22 mouse cellular contexts compared by ENCODE assay signal in the genomic region with DNA sequence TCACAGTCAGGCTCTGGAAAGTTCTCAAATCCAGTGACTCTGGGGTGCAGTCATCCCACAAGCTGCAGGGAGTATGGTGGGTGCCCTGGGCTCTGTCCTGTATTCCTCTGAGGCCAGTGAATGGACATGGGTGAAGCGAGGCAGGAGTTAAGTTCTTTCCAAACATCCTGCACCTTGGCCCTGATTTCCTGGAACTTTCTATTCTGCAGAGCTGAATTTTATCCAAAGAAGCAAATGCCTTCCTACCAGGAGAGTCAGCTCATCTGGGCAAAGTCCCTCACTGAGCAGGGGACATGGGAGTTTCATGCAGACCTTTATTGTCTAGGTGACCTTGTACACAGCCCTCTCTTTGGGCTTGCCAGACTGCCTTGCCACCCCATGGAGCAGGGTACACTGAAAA.
A peak's percentile ranks its signal among the peaks of the same experiment; 100 is the strongest.
DNase-seq lines count a peak whose midpoint lies in the region; ATAC-seq and TF ChIP-seq lines count a peak whose summit lies in the region.
"Had no signal": no experiment of that assay in that cellular context is flagged by ENCODE, and none has a peak within 500 bp of the region (broad histone marks: within the 10 kb centered on the region; RNA-seq: fewer than 3 reads in every experiment).

No protein-coding gene starts in this region.

- H3K27ac ChIP-seq in kidney, adult 2 months (ENCODE audit: insufficient read depth, low read depth, low read length), result peak overlapping the region; percentile 79
- H3K27ac ChIP-seq in midbrain, embryonic 11.5 days (ENCODE audit: low read depth, low read length), result no peak overlapping the region
- H3K27ac ChIP-seq in midbrain, embryonic 14.5 days (replicated peaks; ENCODE audit: low read depth, low read length), result no peak overlapping the region
- H3K27ac ChIP-seq: lung, embryonic 15.5 days; midbrain, embryonic 10.5 days; neural tube, embryonic 12.5 days had no signal

- intact Hi-C loops in heart, postnatal 14 days (cut with DNase I), result loop anchor here (10.0 kb wide), 1 partner anchor 313 kb away; no protein-coding TSS in a partner anchor

- H3K4me2 ChIP-seq in midbrain, embryonic 11.5 days, result no peak overlapping the region
- H3K4me2 ChIP-seq in midbrain, embryonic 14.5 days (ENCODE audit: low read length), result no peak overlapping the region
- H3K4me2 ChIP-seq: heart, embryonic 12.5 days; lung, embryonic 15.5 days; neural tube, embryonic 12.5 days had no signal

- H3K4me1 ChIP-seq in kidney, adult 2 months (ENCODE audit: control insufficient read depth, insufficient read depth, low read length), result peaks cover 7% of the 10 kb centered on the region; the same call in 1 of the 2 replicates
- no peaks in the 10 kb centered on the region for H3K4me1 ChIP-seq in midbrain, embryonic 11.5 days (ENCODE audit: control insufficient read depth, insufficient read depth, low read length)
- H3K4me1 ChIP-seq in midbrain, embryonic 14.5 days (ENCODE audit: control insufficient read depth, insufficient read depth, low read length), result no peaks in the 10 kb centered on the region
- H3K4me1 ChIP-seq: midbrain, embryonic 10.5 days had no signal

- TF ChIP-seq POLR2A in kidney, adult 2 months (IDR thresholded peaks at IDR 0.05; ENCODE audit: low read depth, low read length), result no peak

- 53% methylated on average over 1 of the region's 1 CpGs for WGBS in kidney, adult 2 months
- WGBS in midbrain, embryonic 11.5 days, result 96% methylated on average over 1 of the region's 1 CpGs
- 93% methylated on average over 1 of the region's 1 CpGs for WGBS in midbrain, embryonic 14.5 days

- no peak overlapping the region for H3K9ac ChIP-seq in midbrain, embryonic 11.5 days (ENCODE audit: low read length)
- no peak overlapping the region for H3K9ac ChIP-seq in midbrain, embryonic 14.5 days (replicated peaks; ENCODE audit: low read length)
- H3K9ac ChIP-seq: forebrain, postnatal 0 days; heart, embryonic 12.5 days; lung, embryonic 15.5 days; neural tube, embryonic 12.5 days had no signal

- no peaks in the 10 kb centered on the region for H3K36me3 ChIP-seq in kidney, adult 2 months (ENCODE audit: control insufficient read depth, insufficient read depth, low read length)
- H3K36me3 ChIP-seq in midbrain, embryonic 11.5 days (ENCODE audit: control insufficient read depth, insufficient read depth, low read length), result no peaks in the 10 kb centered on the region
- no peaks in the 10 kb centered on the region for H3K36me3 ChIP-seq in midbrain, embryonic 14.5 days (ENCODE audit: control insufficient read depth, insufficient read depth, low read length)
- H3K36me3 ChIP-seq: heart, embryonic 12.5 days; lung, embryonic 15.5 days; midbrain, embryonic 10.5 days; neural tube, embryonic 12.5 days had no signal

- no peak for ATAC-seq in midbrain, embryonic 11.5 days (ENCODE audit: low FRiP score)
- ATAC-seq in midbrain, embryonic 14.5 days (ENCODE audit: low FRiP score, low TSS enrichment), result no peak
- ATAC-seq: forebrain, postnatal 0 days; hindbrain, embryonic 16.5 days had no signal

- H3K4me3 ChIP-seq in kidney, adult 2 months (ENCODE audit: insufficient read depth, low read depth, low read length), result no peak overlapping the region
- no peak overlapping the region for H3K4me3 ChIP-seq in midbrain, embryonic 11.5 days (ENCODE audit: low read depth, low read length)
- no peak overlapping the region for H3K4me3 ChIP-seq in midbrain, embryonic 14.5 days (replicated peaks; ENCODE audit: low read depth, low read length)
- H3K4me3 ChIP-seq: erythroblast, embryonic 14.5 days; heart, embryonic 12.5 days; lung, embryonic 15.5 days; midbrain, embryonic 10.5 days; myocyte; neural tube, embryonic 12.5 days had no signal

- no peaks in the 10 kb centered on the region for H3K9me3 ChIP-seq in midbrain, embryonic 11.5 days (ENCODE audit: control insufficient read depth, low read length)
- no peaks in the 10 kb centered on the region for H3K9me3 ChIP-seq in midbrain, embryonic 14.5 days (ENCODE audit: control insufficient read depth, low read length)
- H3K9me3 ChIP-seq: heart, embryonic 12.5 days; lung, embryonic 15.5 days; midbrain, embryonic 10.5 days; neural tube, embryonic 12.5 days had no signal

- peak; percentile 76 for DNase-seq in heart, adult 11 months
- DNase-seq in heart, postnatal 14 days, result no peak
- DNase-seq in kidney, adult 2 months, result peak; percentile 92
- no peak for DNase-seq in kidney, postnatal 10 days
- peak; percentile 49 for DNase-seq in midbrain, embryonic 11.5 days (ENCODE audit: low spot score, missing footprints)
- no peak for DNase-seq in midbrain, embryonic 14.5 days
- no peak for DNase-seq in urinary bladder, postnatal 4 days (ENCODE audit: low spot score in 2 of 2)
- DNase-seq: adrenal gland, postnatal 25 days; forebrain, postnatal 0 days; gastrocnemius, postnatal 10 days; heart, postnatal 10 days; liver; right cerebral cortex, postnatal 4 days; thymus, adult 2 months; thymus, postnatal 36 days had no signal

- H3K27me3 ChIP-seq in kidney, adult 2 months (replicated peaks; ENCODE audit: control insufficient read depth, insufficient read depth, low read length), result no peaks in the 10 kb centered on the region
- H3K27me3 ChIP-seq in midbrain, embryonic 11.5 days (ENCODE audit: control insufficient read depth, insufficient read depth, low read length), result no peaks in the 10 kb centered on the region
- H3K27me3 ChIP-seq in midbrain, embryonic 14.5 days (ENCODE audit: control insufficient read depth, insufficient read depth, low read length), result no peaks in the 10 kb centered on the region
- H3K27me3 ChIP-seq: heart, embryonic 12.5 days; lung, embryonic 15.5 days; neural tube, embryonic 12.5 days had no signal

- TF ChIP-seq CTCF in kidney, adult 2 months (conservative IDR thresholded peaks at IDR 0.05; ENCODE audit: insufficient read depth, insufficient read length, low read depth, low read length), result no peak

Comparison
In these comparisons a context has a peak if more than half of its experiments do, and no peak if none do; other contexts are left out.
1. DNase-seq: peak in heart, adult 11 months (single experiment), kidney, adult 2 months (single experiment) and midbrain, embryonic 11.5 days (single experiment); none in heart, postnatal 14 days (0 of 2), kidney, postnatal 10 days (single experiment), midbrain, embryonic 14.5 days (single experiment) and urinary bladder, postnatal 4 days (0 of 2).